Mouse (Mus musculus) C2C12 (cell line): ENCODE data around the gene Rbpjl.

Experiments used
- CEBPB ChIP-seq: IDR thresholded peaks from one replicate; pipeline ENCODE4 v1.6.1; 2011; ENCODE audit warnings: low read depth, mild to moderate bottlenecking, control low read depth, moderate library complexity
- CTCF ChIP-seq: IDR thresholded peaks from one replicate; pipeline ENCODE4 v1.5.1; 2011; ENCODE audit not compliant: control insufficient read depth, insufficient read depth, insufficient read length
- FOSL1 ChIP-seq: IDR thresholded peaks from one replicate; pipeline ENCODE4 v1.8.0; 2011; ENCODE audit warnings: mild to moderate bottlenecking, low read length; ENCODE audit not compliant: poor library complexity, insufficient read depth, severe bottlenecking
- MAX ChIP-seq: IDR thresholded peaks from one replicate; pipeline ENCODE4 v1.6.1; 2011; ENCODE audit warnings: mild to moderate bottlenecking, control low read depth
- MYOD1 ChIP-seq: IDR thresholded peaks from one replicate; pipeline ENCODE4 v1.6.1; 2011; ENCODE audit warnings: low read depth; ENCODE audit not compliant: control insufficient read depth, insufficient read length
- MYOG ChIP-seq: IDR thresholded peaks from one replicate; pipeline ENCODE4 v1.6.1; 2011; ENCODE audit not compliant: control insufficient read depth, insufficient read length; ENCODE audit errors: extremely low read depth
- USF1 ChIP-seq: IDR thresholded peaks from one replicate; pipeline ENCODE4 v1.6.1; 2011; ENCODE audit warnings: low read depth, mild to moderate bottlenecking, control low read depth, moderate library complexity

- TF ChIP-seq CTCF (no peak), MYOG (no peak), USF1 (no peak), MAX (no peak), CEBPB (no peak), MYOD1 (no peak), FOSL1 (no peak)
These were observed 27.1 kb downstream of the Rbpjl start for GRCm38 (mm10) chr2:164429881-164430615.
